In genomic region chr7:127656946-127657345, GRCm38 (mm10) we compare ENCODE assay signal across 9 mouse cellular contexts. TPM values are rescaled to one million over a fixed set of nuclear protein-coding genes. Genes with fewer than 3 reads are reported as not detected.
DNase-seq lines count a peak whose midpoint lies in the region; ATAC-seq and TF ChIP-seq lines count a peak whose summit lies in the region.
"Had no signal": no experiment of that assay in that cellular context is flagged by ENCODE, and none has a peak within 500 bp of the region (broad histone marks: within the 10 kb centered on the region; RNA-seq: fewer than 3 reads in every experiment).

No protein-coding gene starts in this region.

- H3K27me3 ChIP-seq in hindbrain, embryonic 10.5 days (ENCODE audit: insufficient read depth, poor library complexity, severe bottlenecking) = peaks cover 7% of the 10 kb centered on the region; the same call in 1 of the 2 replicates
- H3K27me3 ChIP-seq in hindbrain, embryonic 12.5 days = no peaks in the 10 kb centered on the region
- no peaks in the 10 kb centered on the region for H3K27me3 ChIP-seq in Patski
- H3K27me3 ChIP-seq: neural tube, embryonic 12.5 days had no signal

- H3K4me2 ChIP-seq in hindbrain, embryonic 12.5 days (replicated peaks) = no peak overlapping the region
- H3K4me2 ChIP-seq: neural tube, embryonic 12.5 days had no signal

- POLR2A ChIA-PET in Patski (lab: Charles Lee) = interaction anchor here (0.7 kb wide), 1 partner anchor 309 kb away, joined by 3 read pairs; no protein-coding TSS in a partner anchor

- H3K27ac ChIP-seq in hindbrain, embryonic 10.5 days = no peak overlapping the region
- no peak overlapping the region for H3K27ac ChIP-seq in hindbrain, embryonic 12.5 days
- H3K27ac ChIP-seq: neural tube, embryonic 12.5 days had no signal

- H3K36me3 ChIP-seq in hindbrain, embryonic 10.5 days = no peaks in the 10 kb centered on the region
- no peaks in the 10 kb centered on the region for H3K36me3 ChIP-seq in hindbrain, embryonic 12.5 days
- H3K36me3 ChIP-seq: neural tube, embryonic 12.5 days had no signal

- H3K4me3 ChIP-seq in hindbrain, embryonic 10.5 days = no peak overlapping the region
- no peak overlapping the region for H3K4me3 ChIP-seq in hindbrain, embryonic 12.5 days
- H3K4me3 ChIP-seq: neural tube, embryonic 12.5 days had no signal

- H3K9me3 ChIP-seq in hindbrain, embryonic 10.5 days = no peaks in the 10 kb centered on the region
- H3K9me3 ChIP-seq in hindbrain, embryonic 12.5 days (replicated peaks) = no peaks in the 10 kb centered on the region
- H3K9me3 ChIP-seq: neural tube, embryonic 12.5 days had no signal

- peaks cover 4% of the 10 kb centered on the region for H3K4me1 ChIP-seq in hindbrain, embryonic 10.5 days (replicated peaks)
- no peaks in the 10 kb centered on the region for H3K4me1 ChIP-seq in hindbrain, embryonic 12.5 days
- H3K4me1 ChIP-seq: neural tube, embryonic 12.5 days had no signal

- WGBS in hindbrain, embryonic 10.5 days = 37% methylated on average over 4 of the region's 4 CpGs
- 42% methylated on average over 4 of the region's 4 CpGs for WGBS in hindbrain, embryonic 12.5 days

- DNase-seq in hindbrain, embryonic 10.5 days (ENCODE audit: low spot score) = peak; percentile 70
- DNase-seq in A20 (ENCODE audit: low read depth, low spot score) (peak; percentile 82), Patski (ENCODE audit: low read depth, low spot score) (no peak)
- DNase-seq in cerebellum, postnatal 4 days (ENCODE audit: low spot score in 2 of 2) = peak; percentile 59 to 81
- peak; percentile 81 for DNase-seq in kidney, postnatal 14 days
- peak; percentile 74 for DNase-seq in mesoderm, embryonic 11.5 days (ENCODE audit: low read depth, low spot score)
- peak; percentile 68 to 87 for DNase-seq in thymus, postnatal 10 days (ENCODE audit: low spot score in 2 of 2)

- no peak overlapping the region for H3K9ac ChIP-seq in hindbrain, embryonic 12.5 days
- H3K9ac ChIP-seq: neural tube, embryonic 12.5 days had no signal

- TF ChIP-seq CTCF in Patski (IDR thresholded peaks at IDR 0.05) = peak; percentile 93

- in situ Hi-C loops in Patski (cut with MboI; ENCODE audit: low pct_unique_long_range_greater_than_20kb) = loop anchor here (25.0 kb wide), 1 partner anchor 555 kb away; the partner anchor contains the start of gene Cox6a2

- no peak for ATAC-seq in hindbrain, embryonic 12.5 days (ENCODE audit: low FRiP score)
- ATAC-seq in Patski = no peak

- CTCF ChIA-PET in Patski (lab: Charles Lee) = interaction anchor here (1.1 to 3.5 kb wide), 12 partner anchors 10 to 69 kb away, joined by 3 to 23 read pairs (median 4); no protein-coding TSS in a partner anchor

RNA-seq across cellular contexts. Expression of gene Zfp629, which starts 41.3 kb away (rescaled TPM):
- polyA plus RNA-seq in hindbrain, embryonic 10.5 days (2016; fragmentation: Nextera tagmentation; extraction: Ambion mirVana) = 34.5 and 36.7 TPM in 2 replicates
- polyA plus RNA-seq in hindbrain, embryonic 12.5 days (2016; fragmentation: Nextera tagmentation; extraction: Ambion mirVana) = 35.8 and 37.2 TPM in 2 replicates
- 20.6 TPM for polyA plus RNA-seq in Patski (2021)

RNA-seq across cellular contexts. Expression of gene Bcl7c, which starts 51.8 kb away (rescaled TPM):
- 55.9 and 56.6 TPM in 2 replicates for polyA plus RNA-seq in hindbrain, embryonic 10.5 days (2016; fragmentation: Nextera tagmentation; extraction: Ambion mirVana)
- polyA plus RNA-seq in hindbrain, embryonic 12.5 days (2016; fragmentation: Nextera tagmentation; extraction: Ambion mirVana) = 87.4 and 103 TPM in 2 replicates
- 53.6 TPM for polyA plus RNA-seq in Patski (2021)

RNA-seq across cellular contexts. Expression of gene Ctf1, which starts 55.6 kb away (rescaled TPM):
- polyA plus RNA-seq in hindbrain, embryonic 10.5 days (2016; fragmentation: Nextera tagmentation; extraction: Ambion mirVana) = 5.1 and 5.8 TPM in 2 replicates
- 10.2 and 12.4 TPM in 2 replicates for polyA plus RNA-seq in hindbrain, embryonic 12.5 days (2016; fragmentation: Nextera tagmentation; extraction: Ambion mirVana)
- polyA plus RNA-seq in Patski (2021) = 10.8 TPM
